Mouse (Mus musculus) spleen, adult 2 months (tissue): Measurements from ENCODE around the gene Chmp5.

ENCODE experiments used
- CTCF ChIP-seq: fragments of 200-500 bp; IDR thresholded peaks from 2 replicates; pipeline ENCODE4 v1.5.1; 2011; ENCODE audit warnings: mild to moderate bottlenecking, inconsistent platforms; ENCODE audit not compliant: insufficient read depth, insufficient read length, insufficient replicate concordance; ENCODE audit errors: extremely low read depth
- POLR2A ChIP-seq: fragments of 200-500 bp; IDR thresholded peaks from 2 replicates; pipeline ENCODE4 v1.6.1; 2011; ENCODE audit warnings: low read depth, low read length, inconsistent platforms

GRCm38 (mm10) chr4:40919785-40920184 is 28.4 kb upstream of the Chmp5 start, which contains the start of gene Spink4:
- TF ChIP-seq POLR2A = no peak
- no peak for TF ChIP-seq CTCF
